Mouse (Mus musculus): ENCODE data around the gene Ccdc85c.

- TF ChIP-seq CTCF (IDR thresholded peaks at IDR 0.05; ENCODE audit: low read depth) (peak; percentile 74), EP300 (IDR thresholded peaks at IDR 0.05; ENCODE audit: low read depth) (no peak)
Measured at GRCm38 (mm10) chr12:108307553-108307952, 32.3 kb upstream of the Ccdc85c start.
